Mouse (Mus musculus): Measurements from ENCODE around the gene Nek5.

Nek5 gene

DNA sequence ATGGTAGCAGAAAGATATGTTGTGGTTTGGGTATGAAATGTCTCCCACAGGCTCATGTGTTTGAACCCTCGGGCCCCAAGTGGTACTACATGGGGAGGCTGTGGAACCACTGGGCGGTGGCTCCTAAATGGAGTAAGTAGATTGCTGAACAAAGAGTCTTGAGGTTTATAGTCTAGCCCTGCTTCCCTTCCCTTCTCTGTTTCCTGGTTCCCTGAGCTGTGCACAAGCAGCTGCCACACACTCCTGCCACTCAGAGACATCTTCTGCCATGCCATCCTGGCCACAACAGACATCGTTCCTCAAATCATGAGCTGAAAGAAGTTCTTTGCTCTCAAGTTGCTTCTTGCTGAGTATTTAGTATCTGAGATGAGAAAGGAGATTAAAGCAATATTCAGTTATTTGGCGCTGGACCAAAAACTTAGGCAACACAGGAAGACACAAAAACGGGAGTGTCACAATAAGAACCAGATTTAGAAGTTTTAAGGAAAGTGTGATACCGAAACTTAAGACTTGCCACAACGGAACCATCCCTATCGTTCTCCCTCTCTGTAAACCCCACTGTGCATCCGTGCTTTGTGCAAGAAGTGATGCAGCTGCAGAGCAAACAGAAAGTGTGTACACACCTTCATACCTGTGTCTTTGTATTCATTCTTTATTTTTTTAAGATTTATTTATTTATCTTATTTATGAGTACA, 45.4 kb downstream of the Nek5 start:
- no peak for DNase-seq

DNA sequence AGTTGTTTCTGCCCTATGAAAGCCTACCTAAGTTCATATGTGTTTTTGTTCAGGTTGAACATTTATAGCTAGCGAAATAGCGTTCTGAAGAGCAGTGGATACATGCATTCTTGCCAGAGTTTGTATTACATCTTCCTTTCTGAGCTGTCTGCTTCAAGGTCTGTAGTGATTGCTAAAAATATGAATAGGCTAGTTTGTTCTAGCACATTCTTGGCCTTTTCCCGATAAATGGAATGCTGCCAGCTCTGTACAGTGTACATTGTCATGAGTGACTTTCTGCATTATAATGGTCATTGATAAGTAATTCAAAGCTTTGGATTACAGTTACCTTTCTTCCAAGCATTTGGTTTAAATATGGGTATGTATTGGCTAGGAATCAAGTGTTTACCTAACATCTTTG, 63.7 kb downstream of the Nek5 start:
- DNase-seq: no peak

DNA sequence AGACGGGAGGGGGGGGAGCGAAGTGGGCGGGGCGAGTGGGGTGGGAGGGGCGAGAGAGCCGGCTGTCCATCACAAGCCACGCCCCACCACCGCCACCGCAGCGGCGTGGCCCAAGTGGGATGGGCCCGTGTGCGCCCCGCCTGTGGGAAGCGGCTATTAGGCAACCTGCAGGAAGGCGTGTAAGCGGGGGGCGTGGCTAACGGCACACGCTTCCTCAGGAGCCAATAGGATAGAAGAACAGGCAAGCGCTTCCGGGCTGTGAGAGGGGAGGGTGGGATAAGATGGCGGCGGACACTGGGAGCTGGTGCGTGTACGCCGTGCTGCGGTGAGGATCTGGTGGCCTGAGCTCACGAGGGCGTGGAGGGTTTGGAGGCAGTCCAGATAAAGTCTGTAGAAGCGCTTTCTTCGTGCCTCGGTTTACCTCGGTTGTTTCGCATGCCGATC, 64.4 kb downstream of the Nek5 start, which contains the start of gene Alg11:
Gene Alg11, plus strand, starts transcription at position 276 of the 444 bp plus-strand sequence.
- DNase-seq: peak; percentile 93

DNA sequence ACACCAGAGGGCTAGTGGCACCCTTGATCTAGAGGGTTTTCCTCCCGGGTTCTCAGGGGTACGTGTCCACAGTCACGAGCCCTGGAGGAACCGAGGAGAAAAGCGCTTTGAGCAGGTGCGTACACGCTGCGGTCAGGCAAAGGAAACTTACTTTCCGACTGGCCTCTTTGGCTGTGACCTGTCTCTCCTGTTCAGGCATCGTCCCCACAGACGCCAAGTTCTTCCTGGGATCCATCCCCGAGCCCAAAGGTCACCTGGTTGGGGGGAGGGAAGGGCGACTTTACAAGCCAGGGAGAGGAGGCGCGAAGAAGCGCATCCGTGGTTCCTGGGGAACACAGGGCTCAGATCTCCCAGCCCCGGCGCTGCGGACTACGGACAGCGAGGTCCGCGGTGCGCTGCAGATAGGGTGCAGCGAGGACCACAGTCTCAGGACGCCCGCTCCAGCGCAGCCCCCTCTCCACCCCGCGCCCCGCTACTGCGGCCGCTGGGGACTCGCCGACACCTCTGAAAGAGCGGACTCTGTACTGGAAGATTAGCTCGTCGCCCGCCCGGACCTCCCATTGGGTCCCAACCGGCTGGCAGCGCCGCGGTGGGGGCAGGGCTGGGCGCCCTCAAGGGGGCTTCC, 64.9 kb downstream of the Nek5 start, which contains the start of gene Atp7b:
Gene Atp7b, minus strand, starts transcription at position 485 of the 625 bp plus-strand sequence.
- DNase-seq: no peak

DNA sequence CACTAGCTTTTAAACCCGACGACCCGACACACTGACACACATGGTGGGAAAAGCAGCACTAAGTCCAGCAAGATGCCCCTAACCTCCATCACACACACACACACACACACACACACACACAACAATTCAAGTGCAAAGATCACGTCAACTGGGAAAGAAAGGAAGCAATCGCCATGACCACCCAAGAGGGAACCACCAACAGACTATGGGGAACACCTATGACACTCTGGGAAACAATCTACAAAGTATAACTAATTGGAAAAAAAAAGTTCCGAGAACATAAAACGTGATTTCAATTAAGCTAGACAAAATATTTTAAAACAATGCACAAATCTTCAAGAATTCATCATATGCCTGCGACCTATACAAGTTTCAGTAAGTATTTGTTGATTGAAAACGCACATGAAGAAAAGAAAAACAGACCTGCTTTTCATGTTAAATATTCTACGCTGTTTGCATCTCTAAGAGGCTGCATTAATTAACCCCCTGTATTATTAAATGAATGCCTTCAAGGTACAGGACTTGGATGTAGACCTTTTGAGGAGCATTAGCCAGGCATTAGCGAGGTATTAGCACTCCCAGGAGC, 65.6 kb downstream of the Nek5 start:
- no peak for DNase-seq

DNA sequence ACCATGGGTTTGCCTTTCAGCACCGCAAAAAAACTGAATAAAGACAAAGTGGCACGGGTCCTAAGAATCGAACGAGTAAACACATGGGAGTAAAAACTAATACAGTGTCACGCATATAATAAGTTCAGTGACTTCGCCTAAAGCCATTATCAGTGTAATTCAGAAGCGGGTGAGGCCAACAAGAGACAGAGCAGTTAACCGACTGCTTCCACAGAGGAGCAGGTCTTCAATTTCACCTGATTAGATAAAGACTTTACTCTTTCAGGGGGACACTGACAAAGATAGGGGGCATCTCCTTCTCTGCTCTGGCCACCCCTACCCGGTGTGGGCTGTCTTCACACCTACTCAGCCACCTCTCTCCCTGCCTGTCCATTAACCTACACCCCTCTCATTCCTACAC, 66.5 kb downstream of the Nek5 start:
- DNase-seq: no peak

DNA sequence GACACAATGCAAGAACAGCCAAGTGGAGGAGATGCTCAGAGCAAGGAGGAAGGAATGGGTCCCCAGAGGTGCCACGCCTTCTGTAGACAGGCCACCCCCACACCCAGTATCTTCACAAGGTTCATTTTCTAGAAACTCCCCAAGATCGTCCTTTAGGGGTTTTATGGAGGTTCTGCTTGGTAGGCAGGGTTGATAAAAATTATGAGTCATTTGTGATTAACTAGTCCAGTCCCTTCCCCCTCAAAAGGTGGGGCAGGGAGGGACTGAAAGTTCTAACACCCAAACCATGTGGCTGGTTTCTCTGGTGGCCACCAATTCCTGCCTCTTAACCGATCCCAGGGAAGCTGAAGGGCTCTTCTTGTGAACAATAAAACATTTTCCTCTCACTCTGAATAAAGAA, 68.0 kb downstream of the Nek5 start:
- no peak for DNase-seq

DNA sequence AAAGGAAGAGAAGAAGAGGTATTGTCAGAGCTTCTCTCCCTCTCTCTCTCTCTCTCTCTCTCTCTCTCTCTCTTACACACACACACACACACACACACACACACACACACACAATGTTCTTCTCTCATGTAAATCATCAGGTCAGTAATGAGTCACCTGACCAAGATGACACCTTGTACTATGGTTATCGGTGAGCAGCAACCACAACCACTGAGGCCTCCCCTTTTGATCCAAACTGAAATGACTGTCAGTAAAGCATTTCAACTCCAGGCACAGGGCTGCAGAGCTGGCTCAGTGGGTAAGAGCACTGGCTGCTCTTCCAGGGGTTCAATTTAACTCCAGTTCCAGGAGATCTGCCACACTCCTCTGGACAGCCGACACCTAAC, 69.4 kb downstream of the Nek5 start:
- no peak for DNase-seq

DNA sequence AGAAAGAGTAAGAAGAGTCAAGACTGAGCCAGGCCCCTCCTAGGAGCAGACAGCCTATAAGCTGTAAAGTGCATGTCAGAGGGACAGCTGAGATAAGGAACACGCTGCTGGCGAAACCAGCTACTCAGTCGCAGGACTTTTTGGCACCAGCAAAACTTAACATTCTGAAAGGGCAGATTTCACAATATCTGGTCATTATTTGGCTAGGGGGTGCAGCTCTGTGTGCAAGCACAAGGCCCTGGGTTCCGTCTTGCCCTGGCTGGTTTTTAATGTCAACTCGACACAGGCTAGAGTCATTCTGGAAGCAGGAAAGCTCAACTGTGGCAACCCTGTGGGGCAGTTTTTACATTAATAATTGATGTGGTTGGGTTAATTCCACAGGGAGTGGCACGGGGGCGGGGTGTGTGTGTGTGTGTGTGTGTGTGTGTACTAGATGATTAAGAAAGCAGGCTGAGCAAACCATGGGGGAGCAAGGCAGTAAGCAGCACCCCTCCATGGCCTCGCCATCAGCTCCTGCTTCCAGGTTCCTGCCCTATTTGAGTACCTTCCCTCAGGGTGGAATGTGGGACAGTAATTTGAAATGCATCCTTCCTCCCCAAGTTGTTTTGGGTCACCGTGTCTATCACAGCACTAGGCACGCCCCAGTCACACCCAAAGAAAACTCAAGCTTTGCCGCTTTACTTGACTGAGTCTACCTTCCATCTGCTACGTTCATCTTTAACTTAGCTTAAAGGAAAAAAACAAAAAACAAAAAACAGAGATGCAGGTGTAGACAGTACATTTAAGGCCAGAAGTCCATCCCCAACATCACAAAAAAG, 70.0 kb downstream of the Nek5 start:
- DNase-seq: no peak

DNA sequence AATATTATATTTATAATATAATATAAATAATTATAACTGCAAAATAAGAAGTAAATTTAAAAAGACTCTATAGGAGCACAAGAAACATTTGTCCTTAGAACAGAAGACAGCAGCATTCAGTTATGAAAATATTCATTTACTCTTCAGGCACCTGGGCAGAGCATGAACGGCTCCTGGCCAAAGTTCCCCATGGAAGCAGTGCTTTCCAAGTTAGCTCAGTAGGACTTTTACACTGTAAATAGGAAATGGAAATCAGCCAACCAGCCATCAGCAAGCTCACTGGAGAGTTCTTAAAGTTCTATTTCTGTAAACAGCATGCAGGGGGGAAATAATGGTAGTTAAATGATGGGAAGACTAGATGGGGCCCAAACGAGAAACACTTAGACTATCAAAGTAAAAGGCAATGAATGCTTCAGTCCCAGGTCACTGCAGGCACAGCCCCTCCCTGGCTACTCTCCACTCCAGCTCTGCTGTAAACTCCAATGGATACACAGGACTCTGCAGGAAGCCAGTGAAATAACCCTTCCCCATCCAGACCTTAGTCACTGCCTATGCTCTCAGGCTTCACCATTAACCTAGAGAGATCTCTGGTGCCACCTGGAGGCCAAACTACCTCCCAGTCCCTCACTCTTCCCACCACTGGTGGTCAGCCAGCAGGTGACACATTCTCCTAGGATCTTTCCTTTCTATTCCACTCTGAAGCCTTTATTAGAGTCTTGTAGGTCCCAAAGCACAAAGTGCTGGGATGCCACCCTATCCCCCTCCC, 77.0 kb downstream of the Nek5 start:
- peak; percentile 35 for DNase-seq

DNA sequence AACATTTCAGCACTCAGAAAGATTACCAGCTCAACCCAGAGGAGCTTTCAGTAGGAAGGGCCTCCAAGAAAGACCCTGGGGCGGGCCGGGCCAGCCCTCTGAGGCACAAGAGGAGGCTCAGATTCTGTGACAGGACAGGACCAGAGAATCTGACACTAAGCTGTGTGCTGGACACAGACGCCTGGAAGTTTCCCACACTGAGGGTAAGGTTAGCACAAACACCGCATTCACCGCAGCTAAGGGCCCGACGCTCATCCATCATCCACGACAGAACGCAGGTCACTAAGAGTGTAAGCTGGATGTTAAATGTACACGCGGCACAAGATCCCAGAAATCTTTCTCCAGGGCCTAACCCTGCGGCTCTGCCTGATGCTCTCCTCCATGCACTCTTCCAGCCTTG, 81.1 kb downstream of the Nek5 start:
- DNase-seq: no peak

DNA sequence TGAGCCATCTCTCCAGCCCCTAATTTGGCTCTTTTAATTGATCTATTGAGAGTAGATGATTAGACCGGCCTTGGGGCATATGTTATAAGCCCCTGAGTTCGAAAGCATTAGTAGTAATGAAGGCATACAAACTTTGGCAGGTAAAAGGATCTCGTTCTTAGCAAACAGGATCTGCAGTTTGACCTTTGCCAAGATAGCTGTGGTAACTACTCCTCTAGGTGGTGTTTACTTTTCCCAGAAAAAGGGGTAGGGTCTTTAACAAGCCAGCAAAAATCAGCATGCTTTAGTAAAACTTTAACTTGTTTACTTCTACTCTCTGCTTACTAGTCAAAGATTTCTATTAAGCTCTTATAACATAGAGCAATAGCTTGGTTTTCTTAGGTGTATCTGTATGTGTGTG, 82.3 kb downstream of the Nek5 start:
- no peak for DNase-seq

DNA sequence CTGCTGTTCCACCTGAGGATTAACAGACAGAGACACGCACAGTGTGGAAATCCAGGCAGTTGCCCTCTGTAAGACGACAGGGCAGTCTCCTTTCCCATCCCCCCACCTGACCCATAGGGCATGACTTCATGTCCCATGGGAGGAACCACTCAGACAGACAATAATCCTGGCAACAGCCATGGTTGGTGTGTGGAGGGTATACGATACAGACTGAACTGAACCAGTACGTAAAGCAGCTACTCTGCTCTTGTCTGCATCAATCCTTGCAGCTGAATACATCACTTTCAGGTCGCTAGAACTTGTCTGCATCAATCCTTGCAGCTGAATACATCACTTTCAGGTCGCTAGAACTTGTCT, 84.7 kb downstream of the Nek5 start:
- no peak for DNase-seq

DNA sequence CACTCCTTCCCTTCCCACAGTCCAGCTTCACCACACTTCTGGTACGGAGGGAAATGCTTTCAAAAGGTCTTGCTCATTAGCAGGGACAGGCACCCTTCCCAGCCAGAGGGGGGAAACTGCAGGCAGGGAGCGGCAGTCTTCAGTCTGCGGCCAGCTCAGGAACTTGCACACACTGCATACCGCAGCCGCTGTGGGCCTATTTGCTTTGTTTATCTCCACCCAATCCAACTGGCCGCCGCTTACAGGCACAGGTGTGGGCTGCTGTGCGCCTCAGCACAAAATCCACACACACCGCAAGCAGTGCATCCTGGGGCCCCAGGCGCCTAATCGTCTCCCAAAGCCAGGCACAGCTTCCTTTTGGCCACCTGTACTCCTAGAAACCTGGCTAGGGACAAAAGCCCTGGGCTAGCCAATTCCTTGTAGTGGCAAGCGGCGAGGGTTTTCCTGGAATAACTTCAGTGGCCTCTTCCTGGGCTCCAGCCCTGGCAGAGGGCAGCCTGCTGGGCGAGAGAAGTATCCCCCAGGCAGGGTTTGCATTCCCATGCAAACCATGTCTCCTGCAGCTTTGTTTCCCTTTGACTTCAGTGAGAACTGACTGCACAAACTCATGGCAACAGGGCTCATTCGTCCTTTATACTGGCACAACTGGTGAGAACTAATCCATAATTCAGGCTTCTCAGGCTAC, 85.2 kb downstream of the Nek5 start:
- DNase-seq: no peak

DNA sequence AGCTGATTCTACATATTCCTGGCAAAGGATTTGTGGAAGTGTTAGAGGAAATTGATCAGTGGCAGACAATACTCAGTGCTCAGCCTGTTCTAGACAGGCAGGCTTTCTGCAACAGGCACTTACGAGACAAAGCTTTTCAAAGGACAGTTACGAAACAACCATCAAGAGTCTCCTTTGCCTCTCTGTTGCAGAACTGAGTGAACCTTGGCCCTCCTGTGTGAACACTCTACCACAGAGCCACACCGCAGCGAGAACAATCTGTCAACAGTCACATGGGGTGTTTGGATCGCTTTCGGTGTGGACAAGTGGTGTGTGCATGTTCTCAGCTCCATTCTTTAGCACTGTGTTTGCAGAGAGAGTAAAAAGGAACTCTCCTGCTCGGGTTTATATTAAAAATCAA, 87.8 kb downstream of the Nek5 start:
- no peak for DNase-seq

DNA sequence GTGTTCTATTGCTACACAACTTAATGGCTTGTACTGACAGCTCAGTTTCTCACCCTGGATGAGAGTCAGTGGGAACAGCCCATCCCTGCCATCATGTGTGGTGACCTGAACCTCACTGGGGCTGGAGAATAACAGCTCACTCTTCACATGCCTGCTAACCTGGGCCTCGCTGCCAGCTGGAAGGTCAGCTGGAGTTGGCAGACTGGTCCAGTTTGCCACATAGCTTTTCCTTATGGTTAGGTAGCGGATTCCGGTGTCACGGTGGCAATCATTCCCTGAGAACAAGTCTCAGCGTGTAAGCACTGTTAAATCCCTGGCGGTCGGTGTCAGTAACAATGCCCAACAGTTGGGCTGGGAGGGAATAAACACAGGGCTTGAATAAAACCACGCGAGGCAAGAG, 88.7 kb downstream of the Nek5 start:
- no peak for DNase-seq

DNA sequence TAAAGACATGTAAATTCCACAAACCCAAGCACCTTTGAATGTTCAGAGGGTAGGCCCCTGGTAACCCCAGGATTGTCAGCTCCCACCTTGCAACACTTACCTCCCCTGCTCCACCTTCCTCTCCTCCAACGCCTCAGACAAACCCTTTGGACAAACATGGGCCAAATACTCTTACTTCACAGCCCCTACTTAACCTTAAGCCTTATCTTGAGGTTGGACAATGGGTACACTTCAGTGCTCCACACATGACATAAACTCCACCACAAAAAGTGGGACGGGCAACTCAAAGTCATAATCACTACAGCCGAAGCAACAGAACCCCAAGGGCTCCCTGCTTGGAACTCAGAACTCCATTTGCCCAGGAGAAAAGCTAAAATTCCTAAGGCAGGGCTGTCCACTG, 93.9 kb downstream of the Nek5 start:
- DNase-seq: no peak

DNA sequence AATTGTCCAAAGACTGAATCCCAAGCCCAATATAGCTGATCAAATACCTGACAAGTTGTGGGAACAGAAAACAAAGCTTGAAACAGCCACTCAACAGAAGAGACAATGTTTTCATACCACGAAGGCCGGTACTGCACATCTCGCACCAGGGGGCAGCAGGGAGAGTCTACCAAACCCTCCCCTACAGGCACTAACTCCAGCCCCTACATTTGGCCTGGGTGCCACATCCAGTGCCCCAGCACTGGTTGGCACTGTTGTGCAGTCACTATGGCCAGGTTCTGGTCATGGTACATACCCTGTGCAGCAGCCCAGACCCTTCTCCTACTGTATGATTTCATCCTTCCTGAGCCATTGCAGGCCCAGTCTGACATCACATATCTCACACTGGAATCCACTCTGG, 95.9 kb downstream of the Nek5 start:
- DNase-seq: no peak

DNA sequence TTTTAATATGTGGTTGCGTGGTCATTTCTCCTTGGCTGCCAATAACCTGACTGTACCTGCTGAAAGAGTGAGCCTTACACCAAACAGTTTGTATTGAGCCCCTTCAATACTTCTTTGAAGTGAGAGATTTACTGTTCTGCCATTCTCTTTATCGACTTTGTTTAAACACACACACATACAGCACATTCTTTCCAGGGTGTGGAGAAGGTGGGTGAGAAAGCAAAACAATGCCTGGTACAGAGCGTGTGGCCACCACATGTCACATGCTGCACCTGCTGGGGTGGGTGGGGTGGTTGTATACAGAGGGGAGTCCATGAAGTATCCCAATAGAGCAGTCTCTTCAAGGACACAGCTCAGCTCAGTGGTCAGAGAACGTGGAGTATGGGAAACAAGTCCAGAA, 99.6 kb downstream of the Nek5 start:
- DNase-seq: no peak
